Mouse (Mus musculus) neural tube, embryonic 12.5 days (tissue): Measurements from ENCODE around the gene Rfx8. TPM values are rescaled to one million over a fixed set of nuclear protein-coding genes. Genes with fewer than 3 reads are reported as not detected.
"Not testable (repeated sequence)": the region's sequence is repeated elsewhere in the genome, so short reads cannot be mapped to it uniquely, and the experiment has no call there.

Source experiments
- ATAC-seq: fragments of 200-750 bp; cut with Nextera tagmentation; 2 replicates; pipeline ENCODE4 v1.8.0; 2017; ENCODE audit warnings: low read depth, mild to moderate bottlenecking, moderate TSS enrichment, moderate library complexity; ENCODE audit not compliant: low FRiP score
- H3K27ac ChIP-seq: fragments of 300-500 bp; sonication (generic); 2 replicates; pipeline ENCODE4 v1.5.1; 2016
- H3K27me3 ChIP-seq: fragments of 300-500 bp; sonication (generic); replicated peaks from 2 replicates; pipeline ENCODE4 v1.6.1; 2016; ENCODE audit warnings: mild to moderate bottlenecking
- H3K36me3 ChIP-seq: fragments of 300-500 bp; sonication (generic); 2 replicates; pipeline ENCODE4 v1.6.1; 2016; ENCODE audit warnings: mild to moderate bottlenecking
- H3K4me1 ChIP-seq: fragments of 300-500 bp; sonication (generic); 2 replicates; pipeline ENCODE4 v1.6.1; 2016
- H3K4me2 ChIP-seq: fragments of 300-500 bp; sonication (generic); replicated peaks from 2 replicates; pipeline ENCODE4 v1.6.1; 2016; ENCODE audit warnings: mild to moderate bottlenecking
- H3K4me3 ChIP-seq: fragments of 300-500 bp; sonication (generic); 2 replicates; pipeline ENCODE4 v1.5.1; 2016
- H3K9ac ChIP-seq: fragments of 300-500 bp; sonication (generic); 2 replicates; pipeline ENCODE4 v1.6.1; 2016; ENCODE audit warnings: mild to moderate bottlenecking
- H3K9me3 ChIP-seq: fragments of 300-500 bp; sonication (generic); 2 replicates; pipeline ENCODE4 v1.6.1; 2016; ENCODE audit warnings: mild to moderate bottlenecking
- WGBS: fragments of 180-500 bp; shearing (Covaris S2); methylation state at CpG from one replicate; pipeline ENCODE4 v1.1.7; 2016; 5-methylcytosine and 5-hydroxymethylcytosine counted together
- polyA plus RNA-seq: library from polyadenylated mRNA; unstranded; fragments of >200 nt; fragmentation: Nextera tagmentation; extraction: Ambion mirVana; gene quantifications from 2 replicates; pipeline ENCODE4 v1.2.1, GENCODE M21; 2016

The Rfx8 gene
- polyA plus RNA-seq, 1 experiment from 2014 or later: not detected

GRCm38 (mm10) chr1:39680546-39680945, 40.3 kb downstream of the Rfx8 start:
- Histone ChIP-seq H3K9ac (no peak overlapping the region), H3K27me3 (no peaks in the 10 kb centered on the region), H3K36me3 (no peaks in the 10 kb centered on the region), H3K4me1 (no peaks in the 10 kb centered on the region), H3K4me3 (no peak overlapping the region), H3K27ac (no peak overlapping the region), H3K4me2 (no peak overlapping the region), H3K9me3 (no peaks in the 10 kb centered on the region)
- 74% methylated on average over 6 of the region's 6 CpGs for WGBS
- ATAC-seq: no peak

- no peaks in the 10 kb centered on the region for H3K27me3 ChIP-seq
- WGBS: 69% methylated on average over 8 of the region's 8 CpGs
- ATAC-seq: no peak
Measured at GRCm38 (mm10) chr1:39678883-39679282, 41.9 kb downstream of the Rfx8 start.

GRCm38 (mm10) chr1:39676221-39676876, 44.4 kb downstream of the Rfx8 start:
- WGBS: 90% methylated on average over 5 of the region's 5 CpGs

More at GRCm38 (mm10) chr1:39678883-39679282, 41.9 kb downstream of the Rfx8 start:
- Histone ChIP-seq H3K9me3 (no peaks in the 10 kb centered on the region), H3K4me2 (no peak overlapping the region), H3K4me1 (no peaks in the 10 kb centered on the region), H3K36me3 (no peaks in the 10 kb centered on the region), H3K27ac (no peak overlapping the region), H3K4me3 (no peak overlapping the region), H3K9ac (no peak overlapping the region)

GRCm38 (mm10) chr1:39672362-39673105, 48.3 kb downstream of the Rfx8 start:
- Histone ChIP-seq H3K9ac (no peak overlapping the region), H3K4me3 (no peak overlapping the region), H3K4me2 (no peak overlapping the region), H3K4me1 (no peaks in the 10 kb centered on the region), H3K36me3 (no peaks in the 10 kb centered on the region), H3K9me3 (no peaks in the 10 kb centered on the region), H3K27ac (no peak overlapping the region), H3K27me3 (no peaks in the 10 kb centered on the region)
- WGBS: 74% methylated on average over 9 of the region's 9 CpGs
- ATAC-seq: no peak

More at GRCm38 (mm10) chr1:39676221-39676876, 44.4 kb downstream of the Rfx8 start:
- Histone ChIP-seq H3K9me3 (no peaks in the 10 kb centered on the region), H3K4me2 (no peak overlapping the region), H3K27me3 (no peaks in the 10 kb centered on the region), H3K27ac (no peak overlapping the region), H3K36me3 (no peaks in the 10 kb centered on the region), H3K4me3 (no peak overlapping the region), H3K4me1 (no peaks in the 10 kb centered on the region), H3K9ac (no peak overlapping the region)
- no peak for ATAC-seq

- WGBS: 89% methylated on average over 17 of the region's 17 CpGs
- no peaks in the 10 kb centered on the region for H3K9me3 ChIP-seq
- no peak overlapping the region for H3K4me3 ChIP-seq
- H3K4me1 ChIP-seq: no peaks in the 10 kb centered on the region
- no peaks in the 10 kb centered on the region for H3K36me3 ChIP-seq
- no peak overlapping the region for H3K9ac ChIP-seq
- no peak for ATAC-seq
- no peak overlapping the region for H3K27ac ChIP-seq
- no peaks in the 10 kb centered on the region for H3K27me3 ChIP-seq
- H3K4me2 ChIP-seq: no peak overlapping the region
Measured at GRCm38 (mm10) chr1:39670211-39670935, 50.4 kb downstream of the Rfx8 start.

GRCm38 (mm10) chr1:39666751-39667252, 54.0 kb downstream of the Rfx8 start:
- Histone ChIP-seq H3K4me2 (no peak overlapping the region), H3K9me3 (no peaks in the 10 kb centered on the region), H3K4me3 (no peak overlapping the region), H3K27ac (no peak overlapping the region), H3K4me1 (0 out of 2 replicates have a peak, but pooled peaks cover 2% of the 10 kb centered on the region), H3K9ac (no peak overlapping the region), H3K36me3 (no peaks in the 10 kb centered on the region), H3K27me3 (no peaks in the 10 kb centered on the region)
- 76% methylated on average over 12 of the region's 12 CpGs for WGBS
- peak; percentile 53; the same call in 1 of the 2 replicates for ATAC-seq

GRCm38 (mm10) chr1:39664039-39664625, 56.7 kb downstream of the Rfx8 start:
- Histone ChIP-seq H3K9me3 (no peaks in the 10 kb centered on the region), H3K9ac (no peak overlapping the region), H3K4me3 (no peak overlapping the region), H3K4me2 (no peak overlapping the region), H3K4me1 (0 out of 2 replicates have a peak, but pooled peaks cover 2% of the 10 kb centered on the region), H3K36me3 (no peaks in the 10 kb centered on the region), H3K27me3 (no peaks in the 10 kb centered on the region), H3K27ac (no peak overlapping the region)
- WGBS: 89% methylated on average over 7 of the region's 7 CpGs
- no peak for ATAC-seq

- Histone ChIP-seq H3K36me3 (no peaks in the 10 kb centered on the region), H3K27me3 (no peaks in the 10 kb centered on the region), H3K9me3 (no peaks in the 10 kb centered on the region), H3K9ac (no peak overlapping the region), H3K4me2 (no peak overlapping the region), H3K27ac (no peak overlapping the region), H3K4me1 (0 out of 2 replicates have a peak, but pooled peaks cover 2% of the 10 kb centered on the region), H3K4me3 (no peak overlapping the region)
- peak; percentile 37; the same call in 1 of the 2 replicates for ATAC-seq
- WGBS: 77% methylated on average over 4 of the region's 4 CpGs
Measured at GRCm38 (mm10) chr1:39663050-39663449, 57.7 kb downstream of the Rfx8 start.

- no peaks in the 10 kb centered on the region for H3K36me3 ChIP-seq
- no peak overlapping the region for H3K4me3 ChIP-seq
- H3K27me3 ChIP-seq: peaks cover 3% of the 10 kb centered on the region; the same call in 1 of the 2 replicates
- 84% methylated on average over 6 of the region's 6 CpGs for WGBS
- no peak overlapping the region for H3K27ac ChIP-seq
- H3K4me2 ChIP-seq: no peak overlapping the region
- no peaks in the 10 kb centered on the region for H3K9me3 ChIP-seq
- ATAC-seq: no peak
- H3K9ac ChIP-seq: no peak overlapping the region
- H3K4me1 ChIP-seq: no peaks in the 10 kb centered on the region
Measured at GRCm38 (mm10) chr1:39656976-39657529, 63.7 kb downstream of the Rfx8 start.

GRCm38 (mm10) chr1:39654901-39655300, 65.9 kb downstream of the Rfx8 start:
- not testable (repeated sequence) for H3K9me3 ChIP-seq, H3K4me3 ChIP-seq, H3K36me3 ChIP-seq, H3K4me2 ChIP-seq, H3K9ac ChIP-seq, ATAC-seq, H3K27ac ChIP-seq
- 88% methylated on average over 18 of the region's 18 CpGs for WGBS
- H3K4me1 ChIP-seq: peaks cover 12% of the 10 kb centered on the region; the same call in 1 of the 2 replicates
- peaks cover 10% of the 10 kb centered on the region; the same call in 1 of the 2 replicates for H3K27me3 ChIP-seq

- WGBS: 88% methylated on average over 4 of the region's 4 CpGs
- ATAC-seq: no peak
- H3K9me3 ChIP-seq: no peaks in the 10 kb centered on the region
- no peak overlapping the region for H3K9ac ChIP-seq
- peaks cover 15% of the 10 kb centered on the region; the same call in 1 of the 2 replicates for H3K4me1 ChIP-seq
- H3K4me3 ChIP-seq: no peak overlapping the region
- H3K4me2 ChIP-seq: no peak overlapping the region
- no peak overlapping the region for H3K27ac ChIP-seq
- H3K27me3 ChIP-seq: peaks cover 10% of the 10 kb centered on the region; the same call in 1 of the 2 replicates
- no peaks in the 10 kb centered on the region for H3K36me3 ChIP-seq
Measured at GRCm38 (mm10) chr1:39653028-39653427, 67.8 kb downstream of the Rfx8 start.
